Mouse (Mus musculus): ENCODE data around the gene Akr1a1. TPM values are rescaled to one million over a fixed set of nuclear protein-coding genes. Genes with fewer than 3 reads are reported as not detected.
"Not testable (repeated sequence)": the region's sequence is repeated elsewhere in the genome, so short reads cannot be mapped to it uniquely, and the experiment has no call there.

Akr1a1 gene
- total RNA-seq (2015; ENCODE audit: low replicate concordance) (110 and 156 TPM in 2 replicates), total RNA-seq (2017; ENCODE audit: low replicate concordance) (108 and 173 TPM in 2 replicates)

GRCm38 (mm10) chr4:116650924-116651796, at the start of gene Akr1a1:
TSS of gene Akr1a1 (minus strand) at chr4:116651680.
- ATAC-seq (replicated peaks; ENCODE audit: low FRiP score, poor library complexity, severe bottlenecking): peak; percentile 92

- ATAC-seq (replicated peaks; ENCODE audit: low FRiP score, poor library complexity, severe bottlenecking): no peak
These were observed 49.5 kb upstream of the Akr1a1 start for GRCm38 (mm10) chr4:116700964-116701363.

- no peak for ATAC-seq (replicated peaks; ENCODE audit: low FRiP score, poor library complexity, severe bottlenecking)
These were observed 47.3 kb upstream of the Akr1a1 start for GRCm38 (mm10) chr4:116698693-116699342.

- no peak for ATAC-seq (replicated peaks; ENCODE audit: low FRiP score, poor library complexity, severe bottlenecking)
These were observed 42.3 kb upstream of the Akr1a1 start for GRCm38 (mm10) chr4:116693785-116694184.

GRCm38 (mm10) chr4:116692146-116692545, 40.7 kb upstream of the Akr1a1 start:
- ATAC-seq (replicated peaks; ENCODE audit: low FRiP score, poor library complexity, severe bottlenecking): no peak

GRCm38 (mm10) chr4:116689309-116689876, 37.9 kb upstream of the Akr1a1 start:
- no peak for ATAC-seq (replicated peaks; ENCODE audit: low FRiP score, poor library complexity, severe bottlenecking)

GRCm38 (mm10) chr4:116687041-116687440, 35.6 kb upstream of the Akr1a1 start:
- ATAC-seq (replicated peaks; ENCODE audit: low FRiP score, poor library complexity, severe bottlenecking): no peak

- peak; percentile 93 for ATAC-seq (replicated peaks; ENCODE audit: low FRiP score, poor library complexity, severe bottlenecking)
These were observed 34.1 kb upstream of the Akr1a1 start, which contains the start of gene Prdx1 for GRCm38 (mm10) chr4:116685402-116686061. TSS of gene Prdx1 (plus strand) at chr4:116685544.

- ATAC-seq (replicated peaks; ENCODE audit: low FRiP score, poor library complexity, severe bottlenecking): no peak
These were observed 33.2 kb upstream of the Akr1a1 start for GRCm38 (mm10) chr4:116684665-116685064.

- no peak for ATAC-seq (replicated peaks; ENCODE audit: low FRiP score, poor library complexity, severe bottlenecking)
These were observed 32.5 kb upstream of the Akr1a1 start for GRCm38 (mm10) chr4:116683957-116684356.

- not testable (repeated sequence) for ATAC-seq (replicated peaks; ENCODE audit: low FRiP score, poor library complexity, severe bottlenecking)
These were observed 29.0 kb upstream of the Akr1a1 start for GRCm38 (mm10) chr4:116680521-116680920.

GRCm38 (mm10) chr4:116679141-116679540, 27.7 kb upstream of the Akr1a1 start:
- ATAC-seq (replicated peaks; ENCODE audit: low FRiP score, poor library complexity, severe bottlenecking): no peak

- ATAC-seq (replicated peaks; ENCODE audit: low FRiP score, poor library complexity, severe bottlenecking): no peak
These were observed 26.3 kb upstream of the Akr1a1 start for GRCm38 (mm10) chr4:116677808-116678207.

- ATAC-seq (replicated peaks; ENCODE audit: low FRiP score, poor library complexity, severe bottlenecking): no peak
These were observed 24.5 kb upstream of the Akr1a1 start for GRCm38 (mm10) chr4:116676027-116676426.

- not testable (repeated sequence) for ATAC-seq (replicated peaks; ENCODE audit: low FRiP score, poor library complexity, severe bottlenecking)
These were observed 23.3 kb upstream of the Akr1a1 start for GRCm38 (mm10) chr4:116674761-116675160.

- peak; percentile 74 for ATAC-seq (replicated peaks; ENCODE audit: low FRiP score, poor library complexity, severe bottlenecking)
These were observed 21.3 kb upstream of the Akr1a1 start for GRCm38 (mm10) chr4:116672785-116673184.

GRCm38 (mm10) chr4:116669291-116669690, 17.8 kb upstream of the Akr1a1 start:
- ATAC-seq (replicated peaks; ENCODE audit: low FRiP score, poor library complexity, severe bottlenecking): no peak

- no peak for ATAC-seq (replicated peaks; ENCODE audit: low FRiP score, poor library complexity, severe bottlenecking)
These were observed 16.7 kb upstream of the Akr1a1 start for GRCm38 (mm10) chr4:116668145-116668544.

GRCm38 (mm10) chr4:116666625-116667024, 15.1 kb upstream of the Akr1a1 start:
- no peak for ATAC-seq (replicated peaks; ENCODE audit: low FRiP score, poor library complexity, severe bottlenecking)

- ATAC-seq (replicated peaks; ENCODE audit: low FRiP score, poor library complexity, severe bottlenecking): no peak
These were observed 10.5 kb upstream of the Akr1a1 start for GRCm38 (mm10) chr4:116661998-116662397.
